Mouse (Mus musculus) kidney, postnatal 0 days (tissue): ENCODE results near the gene Gngt2. TPM values are rescaled to one million over a fixed set of nuclear protein-coding genes. Genes with fewer than 3 reads are reported as not detected.

Experiments used
- ATAC-seq: fragments of 200-750 bp; cut with Nextera tagmentation; replicated peaks from 2 replicates; pipeline ENCODE4 v1.8.0; 2017; ENCODE audit warnings: low read depth, moderate number of reproducible peaks, moderate TSS enrichment, moderate library complexity; ENCODE audit not compliant: low FRiP score
- DNase-seq: peaks from one replicate; pipeline ENCODE4 v3.0.0-alpha.2; 2016; ENCODE audit warnings: low spot score
- H3K27ac ChIP-seq: fragments of 300-500 bp; sonication (generic); 2 replicates; pipeline ENCODE4 v1.5.1; 2014; ENCODE audit warnings: mild to moderate bottlenecking
- H3K27me3 ChIP-seq: fragments of 300-500 bp; sonication (generic); 2 replicates; pipeline ENCODE4 v1.6.1; 2014; ENCODE audit warnings: low read length, mixed read lengths; ENCODE audit not compliant: insufficient read depth
- H3K36me3 ChIP-seq: fragments of 300-500 bp; sonication (generic); 2 replicates; pipeline ENCODE4 v1.6.1; 2014; ENCODE audit warnings: low read length, mixed read lengths; ENCODE audit not compliant: insufficient read depth
- H3K4me1 ChIP-seq: fragments of 300-500 bp; sonication (generic); replicated peaks from 2 replicates; pipeline ENCODE4 v1.6.1; 2014; ENCODE audit warnings: antibody characterized with exemption, low read length, mixed read lengths; ENCODE audit not compliant: insufficient read depth
- H3K4me2 ChIP-seq: fragments of 300-500 bp; sonication (generic); 2 replicates; pipeline ENCODE4 v1.6.1; 2014; ENCODE audit warnings: mild to moderate bottlenecking, low read length, moderate library complexity, mixed read lengths
- H3K4me3 ChIP-seq: fragments of 300-500 bp; sonication (generic); replicated peaks from 2 replicates; pipeline ENCODE4 v1.5.1; 2014; ENCODE audit warnings: low read depth, low read length
- H3K9ac ChIP-seq: fragments of 300-500 bp; sonication (generic); 2 replicates; pipeline ENCODE4 v1.6.1; 2014; ENCODE audit warnings: low read depth, low read length
- H3K9me3 ChIP-seq: fragments of 300-500 bp; sonication (generic); replicated peaks from 2 replicates; pipeline ENCODE4 v1.6.1; 2016; ENCODE audit warnings: low read length, inconsistent platforms, mixed read lengths
- CTCF ChIP-seq: IDR thresholded peaks from 2 replicates; pipeline ENCODE4 v1.5.1; 2016; ENCODE audit warnings: antibody characterized with exemption, low read depth, mild to moderate bottlenecking, moderate library complexity
- WGBS: fragments of 180-500 bp; shearing (Covaris S2); extraction: QIAGEN DNeasy Blood & Tissue Kit; methylation state at CpG from one replicate; pipeline ENCODE4 v1.1.7; 2014; 5-methylcytosine and 5-hydroxymethylcytosine counted together
- polyA plus RNA-seq: library from polyadenylated mRNA; unstranded; fragments of >200 nt; fragmentation: Nextera tagmentation; extraction: Ambion mirVana; gene quantifications from 2 replicates; pipeline ENCODE4 v1.2.1, GENCODE M21; 2015

The Gngt2 gene
- polyA plus RNA-seq, 1 experiment from 2014 or later = 32.6 TPM

- ATAC-seq (no peak), DNase-seq (no peak)
- Histone ChIP-seq H3K27me3 (peaks cover 33% of the 10 kb centered on the region), H3K4me2 (no peak overlapping the region), H3K9me3 (no peaks in the 10 kb centered on the region), H3K27ac (no peak overlapping the region), H3K4me3 (no peak overlapping the region), H3K9ac (no peak overlapping the region), H3K36me3 (no peaks in the 10 kb centered on the region), H3K4me1 (peaks cover 30% of the 10 kb centered on the region)
- no peak for TF ChIP-seq CTCF
- 41% methylated on average over 6 of the region's 6 CpGs for WGBS
These were observed 1.2 kb upstream of the Gngt2 start for GRCm38 (mm10) chr11:95835832-95836231.

GRCm38 (mm10) chr11:95836433-95836832, 583 bp upstream of the Gngt2 start:
- no peaks in the 10 kb centered on the region for H3K36me3 ChIP-seq
- H3K4me2 ChIP-seq = no peak overlapping the region
- peaks cover 27% of the 10 kb centered on the region for H3K27me3 ChIP-seq
- ATAC-seq (no peak), DNase-seq (no peak)
- H3K9me3 ChIP-seq = no peaks in the 10 kb centered on the region
- H3K4me3 ChIP-seq = no peak overlapping the region
- no peak for TF ChIP-seq CTCF
- 29% methylated on average over 6 of the region's 6 CpGs for WGBS
- peak overlapping the region; percentile 47; the same call in 1 of the 2 replicates for H3K27ac ChIP-seq
- H3K4me1 ChIP-seq = peaks cover 24% of the 10 kb centered on the region
- H3K9ac ChIP-seq = no peak overlapping the region

GRCm38 (mm10) chr11:95838598-95838997, 1.6 kb downstream of the Gngt2 start:
- Histone ChIP-seq H3K4me3 (no peak overlapping the region), H3K27ac (no peak overlapping the region), H3K4me2 (no peak overlapping the region; the same call in 1 of the 2 replicates), H3K9me3 (no peaks in the 10 kb centered on the region), H3K9ac (no peak overlapping the region), H3K36me3 (no peaks in the 10 kb centered on the region), H3K27me3 (peaks cover 9% of the 10 kb centered on the region), H3K4me1 (peaks cover 24% of the 10 kb centered on the region)
- WGBS = 74% methylated on average over 4 of the region's 4 CpGs
- DNase-seq (no peak), ATAC-seq (no peak)
- no peak for TF ChIP-seq CTCF

- H3K4me2 ChIP-seq = peak overlapping the region; percentile 23; the same call in 1 of the 2 replicates
- no peak overlapping the region for H3K9ac ChIP-seq
- DNase-seq (no peak), ATAC-seq (no peak)
- H3K36me3 ChIP-seq = no peaks in the 10 kb centered on the region
- peaks cover 5% of the 10 kb centered on the region; the same call in 1 of the 2 replicates for H3K27me3 ChIP-seq
- H3K9me3 ChIP-seq = no peaks in the 10 kb centered on the region
- no peak for TF ChIP-seq CTCF
- 72% methylated on average over 8 of the region's 8 CpGs for WGBS
- no peak overlapping the region for H3K4me3 ChIP-seq
- no peak overlapping the region for H3K27ac ChIP-seq
- peaks cover 21% of the 10 kb centered on the region for H3K4me1 ChIP-seq
These were observed 2.2 kb downstream of the Gngt2 start for GRCm38 (mm10) chr11:95838999-95839868.

- TF ChIP-seq CTCF = no peak
- H3K4me1 ChIP-seq = peaks cover 8% of the 10 kb centered on the region
- H3K36me3 ChIP-seq = no peaks in the 10 kb centered on the region
- no peaks in the 10 kb centered on the region for H3K9me3 ChIP-seq
- H3K27me3 ChIP-seq = no peaks in the 10 kb centered on the region; the same call in 1 of the 2 replicates
- ATAC-seq (no peak), DNase-seq (no peak)
- WGBS = 73% methylated on average over 5 of the region's 5 CpGs
- H3K9ac ChIP-seq = no peak overlapping the region
- peak overlapping the region; percentile 44 for H3K4me2 ChIP-seq
- peak overlapping the region; percentile 26; the same call in 1 of the 2 replicates for H3K4me3 ChIP-seq
- no peak overlapping the region for H3K27ac ChIP-seq
These were observed 3.9 kb downstream of the Gngt2 start for GRCm38 (mm10) chr11:95840694-95841497.

- no peaks in the 10 kb centered on the region for H3K9me3 ChIP-seq
- peak overlapping the region; percentile 44 for H3K4me2 ChIP-seq
- peak overlapping the region; percentile 26 for H3K4me3 ChIP-seq
- H3K4me1 ChIP-seq = peaks cover 5% of the 10 kb centered on the region; the same call in 1 of the 2 replicates
- no peaks in the 10 kb centered on the region for H3K27me3 ChIP-seq
- DNase-seq (no peak), ATAC-seq (no peak)
- 59% methylated on average over 10 of the region's 10 CpGs for WGBS
- TF ChIP-seq CTCF = no peak
- no peaks in the 10 kb centered on the region for H3K36me3 ChIP-seq
- peak overlapping the region; percentile 49; the same call in 1 of the 2 replicates for H3K9ac ChIP-seq
- H3K27ac ChIP-seq = peak overlapping the region; percentile 76; the same call in 1 of the 2 replicates
These were observed 4.4 kb downstream of the Gngt2 start for GRCm38 (mm10) chr11:95841498-95841830.
